Mouse (Mus musculus) T-helper 17 cell (primary cell): Measurements from ENCODE around the gene Def8.

Experiments
- in situ Hi-C, 2 experiments: fragments of 300-600 bp; cut with MboI, MseI; formaldehyde crosslinking; loops; 1 replicate in 1 of 2; 2 replicates in 1 of 2; pipeline ENCODE4 v1.15.1; 2025; ENCODE audit warnings: high pct_unique_total_duplicates in 2 of 2

The Def8 gene

DNA sequence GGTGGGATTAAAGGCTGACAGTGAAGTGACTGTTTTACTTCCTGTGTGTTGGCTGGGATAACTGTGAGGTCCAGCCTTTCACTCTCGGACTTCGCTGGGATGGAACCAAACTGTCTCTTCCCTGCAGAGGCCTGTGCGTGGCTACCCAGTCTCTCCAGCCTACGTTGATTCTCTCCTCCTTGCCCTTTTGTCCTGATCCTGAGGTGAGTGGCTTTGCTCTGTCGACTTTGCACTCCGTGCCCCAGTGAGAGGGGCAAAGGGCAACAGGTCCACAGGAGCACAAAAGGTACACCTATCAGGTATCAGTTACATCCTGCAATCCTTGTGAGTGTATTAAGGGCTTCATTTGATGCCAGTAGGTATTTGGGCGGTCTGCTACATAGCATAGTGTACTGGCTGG lies at the start of gene Def8:
Gene Def8 (plus strand): TSS at position 87 of the 400 bp plus-strand sequence.
- in situ Hi-C loops: no loop called here

DNA sequence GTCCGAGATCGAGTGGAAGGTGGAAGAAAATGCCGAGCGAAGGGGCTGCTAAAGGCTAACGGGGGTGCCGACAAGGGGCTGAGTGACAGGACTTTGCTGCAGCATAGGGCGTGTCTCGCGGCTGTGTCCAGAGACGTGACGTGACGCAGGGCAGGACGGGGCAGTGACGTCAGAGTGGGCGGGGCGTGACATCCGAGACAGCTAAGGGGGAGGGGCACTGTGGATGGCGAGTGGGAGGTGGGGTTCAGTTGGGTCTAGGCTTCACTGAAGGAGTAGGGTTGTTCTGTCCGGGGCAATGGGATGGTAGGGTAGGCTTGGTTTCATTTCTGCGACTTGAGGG lies 49.1 kb upstream of the Def8 start:
- in situ Hi-C loops: no loop called here

DNA sequence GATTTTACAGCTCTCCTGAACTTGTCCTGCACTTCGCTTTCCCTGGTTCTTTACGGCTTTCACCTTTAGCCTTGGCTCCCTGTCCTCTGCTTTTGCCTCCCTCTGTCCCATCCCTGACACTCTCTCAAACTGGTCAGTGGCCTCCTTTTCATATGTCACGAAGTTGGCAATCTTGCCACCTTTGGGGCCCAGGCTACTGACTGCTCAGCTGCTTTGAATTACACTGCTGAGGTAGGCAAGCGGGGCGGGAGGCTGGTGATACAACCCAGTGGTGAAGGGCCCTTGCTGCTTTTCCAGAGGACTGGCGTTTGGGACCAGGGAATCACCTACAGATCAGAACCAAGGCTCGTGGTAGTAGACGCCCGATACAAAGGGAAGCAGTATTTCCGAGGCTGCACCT lies 47.6 kb upstream of the Def8 start:
- in situ Hi-C loops: no loop called here

DNA sequence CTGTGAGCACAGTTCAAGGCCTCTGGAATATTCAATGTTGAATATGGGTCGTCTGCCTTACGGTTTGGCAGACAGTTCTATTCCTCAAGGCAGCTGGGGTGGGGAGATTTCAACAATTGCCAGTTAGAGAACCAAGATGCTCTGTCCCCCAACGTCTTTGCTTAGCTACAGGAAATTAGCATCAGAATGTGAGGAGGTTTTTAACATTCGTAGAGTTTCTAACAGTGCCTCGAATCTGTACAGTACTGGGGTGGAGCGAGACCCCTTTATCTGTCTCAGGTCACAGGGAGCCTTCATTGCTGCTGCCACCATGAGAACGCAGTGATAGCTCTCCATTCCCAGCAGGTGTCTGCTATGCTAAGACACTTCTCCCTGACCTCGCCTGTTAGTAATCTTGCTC lies 47.2 kb upstream of the Def8 start:
- in situ Hi-C loops: no loop called here

DNA sequence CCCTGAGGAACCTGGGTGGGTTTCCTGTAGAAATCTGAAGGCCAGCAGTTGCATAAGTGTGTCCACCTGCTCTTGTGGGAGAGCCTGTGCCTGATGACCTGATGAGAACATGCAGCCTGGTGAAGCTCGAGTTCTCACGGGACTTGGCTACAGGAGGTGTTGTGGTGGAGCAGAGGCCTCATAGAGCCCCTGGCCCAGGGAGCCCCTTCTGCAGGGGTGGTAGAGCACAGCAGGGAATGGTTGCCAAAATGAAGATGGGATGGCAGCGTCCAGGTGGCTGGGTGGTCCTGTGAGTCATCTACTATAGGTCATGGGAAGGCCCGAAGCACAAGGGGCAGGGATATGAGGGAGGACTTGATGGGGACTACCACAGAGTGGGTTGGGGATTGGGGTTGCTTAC lies 41.6 kb upstream of the Def8 start:
- in situ Hi-C loops: no loop called here

DNA sequence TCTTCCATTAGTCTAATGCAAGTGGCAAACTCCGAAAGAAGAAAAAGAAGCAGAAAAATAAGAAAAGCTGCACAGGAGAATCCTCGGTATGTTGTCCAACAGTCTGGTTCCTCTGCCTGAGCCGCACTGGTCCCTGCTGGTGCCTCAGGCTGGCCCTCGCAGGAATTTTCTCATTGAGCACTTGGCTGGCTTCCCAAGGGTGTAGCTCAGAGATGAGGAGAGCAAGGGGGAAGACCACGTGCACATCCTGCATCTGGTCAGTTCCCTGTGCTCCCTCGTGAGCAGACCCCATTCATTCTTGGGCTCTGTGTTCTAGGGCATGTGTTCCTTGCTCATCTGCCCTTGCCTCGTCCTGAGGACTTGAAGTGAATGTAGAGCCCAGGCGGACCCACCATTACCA lies 40.8 kb upstream of the Def8 start:
- in situ Hi-C loops: no loop called here

DNA sequence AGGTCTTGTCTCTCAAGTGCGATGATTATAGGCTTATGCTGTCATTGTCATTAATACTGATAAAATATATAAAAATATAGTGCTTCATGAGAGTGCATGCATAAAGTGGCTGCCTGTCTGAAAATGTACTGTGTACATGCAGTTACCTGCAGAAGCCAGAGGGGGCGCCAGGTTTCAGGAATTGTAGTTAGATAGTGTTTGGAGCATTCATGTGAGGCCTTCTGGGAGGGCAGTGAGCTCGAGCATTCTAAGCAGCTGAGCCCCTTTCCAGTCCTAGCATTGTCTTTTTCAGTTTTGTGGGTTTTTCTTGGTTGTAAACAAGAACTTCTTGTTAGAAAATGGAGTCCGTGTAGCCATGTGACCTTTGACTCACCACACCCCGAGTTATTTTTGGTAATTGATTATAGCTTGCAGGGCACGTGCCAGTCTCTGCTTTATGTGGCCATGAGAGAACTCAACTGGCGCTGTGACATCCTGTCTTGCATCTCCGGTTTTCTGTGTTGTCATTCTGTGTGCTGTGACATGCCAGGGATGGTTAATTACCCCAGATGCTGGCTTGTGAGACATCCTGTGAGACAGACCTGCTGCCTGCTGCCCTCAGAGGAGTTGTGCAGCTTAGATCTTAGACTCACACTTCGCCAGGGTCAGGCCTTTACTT lies 38.3 kb upstream of the Def8 start:
- in situ Hi-C loops: no loop called here

DNA sequence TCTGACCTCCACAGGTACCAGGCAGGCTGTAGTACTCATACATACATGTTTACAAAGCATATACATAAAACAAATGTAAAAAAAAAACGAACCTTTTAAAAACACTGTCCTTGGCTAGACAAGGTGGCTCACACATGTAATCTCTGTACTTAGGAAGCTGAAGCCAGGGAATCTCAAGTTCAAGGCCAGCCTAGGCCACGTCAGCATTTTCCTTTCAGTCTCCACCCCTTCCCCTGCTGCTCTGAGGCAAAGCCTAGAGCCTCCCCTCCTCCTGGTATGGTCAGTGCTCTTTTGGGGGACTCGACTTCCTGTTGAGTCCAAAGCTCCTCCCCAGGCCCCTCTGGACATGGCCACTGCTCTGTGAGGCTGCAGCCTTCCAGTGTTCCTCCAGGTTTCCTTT lies 36.3 kb upstream of the Def8 start:
- in situ Hi-C loops: no loop called here

DNA sequence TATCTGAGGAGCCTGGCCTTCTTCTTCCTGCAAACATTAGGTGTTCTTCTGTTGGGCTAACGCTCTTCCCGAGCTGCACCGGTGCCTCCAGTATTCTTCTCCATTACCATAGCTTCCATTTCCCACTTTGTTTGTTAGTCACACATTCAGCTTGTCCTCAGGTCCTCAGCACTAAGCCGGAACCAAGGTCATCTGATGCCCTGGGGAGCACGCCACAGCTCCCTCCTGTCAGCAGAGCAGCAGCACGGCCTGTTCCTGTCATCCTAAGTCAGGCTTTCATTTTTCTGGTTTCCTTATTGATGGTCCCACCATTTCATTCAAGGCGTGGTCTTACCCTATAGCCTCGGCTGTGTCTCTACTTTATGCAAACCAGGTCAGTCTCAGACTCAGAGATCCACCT lies 35.5 kb upstream of the Def8 start:
- in situ Hi-C loops: no loop called here

DNA sequence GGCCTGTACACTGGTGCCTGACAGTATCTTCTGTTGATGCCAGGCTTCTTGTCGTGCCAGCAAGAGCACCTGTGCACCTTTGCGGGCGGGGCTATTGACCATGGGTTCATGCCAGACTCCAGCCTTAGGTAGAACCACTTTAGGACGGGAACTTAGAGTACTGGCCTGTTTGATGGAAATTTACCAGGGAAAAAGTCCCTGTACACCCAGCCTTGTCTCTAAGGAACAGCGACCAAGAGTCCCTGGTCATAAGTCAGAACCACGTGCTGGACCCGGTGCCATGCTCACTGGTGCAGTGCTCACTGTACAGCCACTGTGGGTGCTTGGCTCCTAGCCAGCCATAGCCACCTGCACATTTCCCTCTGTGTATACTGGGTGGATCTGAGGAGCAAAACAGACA lies 34.3 kb upstream of the Def8 start:
- in situ Hi-C loops: no loop called here

DNA sequence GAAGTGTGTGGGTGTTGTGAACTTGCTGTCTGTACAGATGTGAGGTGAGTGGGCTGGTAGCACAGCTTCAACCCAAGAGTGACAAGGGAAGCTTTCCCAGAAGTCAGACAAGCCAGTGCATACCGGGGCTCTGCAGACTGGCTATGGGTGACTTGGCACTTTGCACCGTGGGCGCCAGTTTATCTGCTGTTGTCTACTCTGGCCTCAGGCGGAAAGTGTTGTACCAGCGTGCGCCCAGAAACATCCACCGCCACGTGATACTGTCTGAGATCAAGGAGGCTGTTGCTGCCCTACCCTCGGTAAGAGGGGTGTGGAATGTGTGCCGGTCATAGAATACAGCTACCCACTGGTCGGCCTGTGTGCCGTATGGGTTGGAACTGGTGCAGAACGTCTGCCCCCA lies 25.0 kb upstream of the Def8 start:
- in situ Hi-C loops: no loop called here

DNA sequence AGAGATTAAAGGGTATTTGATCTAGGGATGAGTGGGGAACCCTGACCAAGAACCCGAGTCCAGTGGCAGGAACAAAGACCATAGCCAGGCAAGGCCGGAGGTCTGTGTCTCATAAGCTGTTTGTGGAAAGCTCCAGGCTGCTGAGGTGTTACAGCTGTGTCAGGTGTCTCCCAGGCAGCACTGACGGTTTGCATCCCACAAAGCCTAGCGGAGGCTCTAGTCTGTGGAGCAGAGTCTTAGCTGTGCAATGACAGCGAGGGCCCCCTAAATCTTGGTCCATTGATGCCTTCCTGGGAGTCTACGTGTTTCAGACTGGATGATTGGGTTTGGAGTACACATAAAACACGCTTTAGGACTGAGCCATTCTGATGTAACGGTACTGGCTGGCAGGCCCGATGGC lies 21.4 kb upstream of the Def8 start:
- in situ Hi-C loops: no loop called here

DNA sequence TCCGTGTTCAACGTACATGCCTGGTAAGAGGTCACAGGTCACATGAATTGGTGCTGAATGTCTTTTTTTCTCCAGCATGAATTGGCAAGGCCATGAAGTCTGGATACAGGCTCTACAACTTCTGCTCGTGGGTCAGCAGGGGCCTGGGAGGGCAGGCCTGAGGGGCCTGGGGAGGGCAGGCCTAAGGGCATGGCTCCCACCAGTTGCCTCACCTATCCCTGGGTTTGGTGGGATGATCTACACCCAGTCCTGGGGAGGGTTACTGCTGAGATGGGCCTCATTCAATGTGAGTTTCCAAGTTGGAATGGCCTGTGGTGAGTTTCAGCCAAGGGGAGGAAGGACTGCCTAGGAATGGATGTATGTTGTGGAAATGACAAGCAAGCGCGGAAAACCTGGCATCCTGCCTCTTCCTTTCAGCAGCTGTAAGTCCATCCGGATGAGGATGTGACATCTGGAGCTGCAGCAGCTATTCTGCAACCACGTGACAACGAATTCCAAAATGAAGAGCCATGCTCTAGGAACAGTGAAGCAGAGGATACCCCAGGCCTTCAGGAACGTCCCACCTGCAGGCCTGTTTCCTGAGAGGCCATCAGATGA lies 20.5 kb upstream of the Def8 start:
- in situ Hi-C loops: no loop called here

DNA sequence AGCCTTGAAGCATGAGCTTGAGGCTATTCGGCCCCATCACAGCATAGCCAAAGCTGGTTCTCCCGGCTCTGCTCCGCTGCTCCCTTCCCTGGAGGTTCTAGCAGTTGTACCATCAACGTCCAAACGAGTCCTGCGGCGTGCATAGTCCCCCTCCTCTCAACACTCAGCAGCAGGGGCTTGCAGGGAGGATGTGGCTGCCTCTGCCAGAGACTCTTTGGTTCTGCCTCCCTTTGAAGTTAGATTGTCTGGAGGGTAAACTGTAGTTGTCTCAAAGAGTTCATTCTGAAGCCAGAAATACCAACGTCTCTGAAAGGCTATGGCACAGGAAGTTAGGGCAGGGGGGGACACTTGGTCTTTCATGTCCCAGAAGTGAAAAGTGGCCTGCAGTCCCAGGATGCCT lies 18.8 kb upstream of the Def8 start:
- in situ Hi-C loops: no loop called here

DNA sequence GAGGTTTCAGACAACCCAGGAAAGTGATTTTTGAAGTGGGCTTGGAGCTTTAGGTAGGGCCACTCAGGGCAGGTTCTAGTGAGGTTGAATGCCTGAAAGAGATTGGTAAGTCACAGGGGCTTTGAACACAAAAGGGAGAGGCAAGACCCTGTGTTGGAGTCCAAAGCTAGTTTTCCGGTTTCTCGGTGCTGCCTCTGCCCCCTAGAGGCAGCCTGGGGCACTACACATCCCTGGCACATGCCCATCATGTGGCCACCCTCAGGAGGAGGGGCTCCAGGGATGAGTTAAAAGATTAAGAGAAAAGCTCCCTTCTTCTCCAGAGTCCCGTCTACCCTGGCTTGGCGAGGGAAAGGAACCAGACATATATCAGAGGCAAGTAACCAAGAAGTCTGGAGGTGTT lies 16.5 kb upstream of the Def8 start, which contains the start of gene Mc1r:
Gene Mc1r (plus strand): TSS at position 322 of the 400 bp plus-strand sequence.
- in situ Hi-C loops: no loop called here

DNA sequence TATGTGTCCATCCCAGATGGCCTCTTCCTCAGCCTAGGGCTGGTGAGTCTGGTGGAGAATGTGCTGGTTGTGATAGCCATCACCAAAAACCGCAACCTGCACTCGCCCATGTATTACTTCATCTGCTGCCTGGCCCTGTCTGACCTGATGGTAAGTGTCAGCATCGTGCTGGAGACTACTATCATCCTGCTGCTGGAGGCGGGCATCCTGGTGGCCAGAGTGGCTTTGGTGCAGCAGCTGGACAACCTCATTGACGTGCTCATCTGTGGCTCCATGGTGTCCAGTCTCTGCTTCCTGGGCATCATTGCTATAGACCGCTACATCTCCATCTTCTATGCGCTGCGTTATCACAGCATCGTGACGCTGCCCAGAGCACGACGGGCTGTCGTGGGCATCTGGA lies 15.7 kb upstream of the Def8 start:
- in situ Hi-C loops: no loop called here

DNA sequence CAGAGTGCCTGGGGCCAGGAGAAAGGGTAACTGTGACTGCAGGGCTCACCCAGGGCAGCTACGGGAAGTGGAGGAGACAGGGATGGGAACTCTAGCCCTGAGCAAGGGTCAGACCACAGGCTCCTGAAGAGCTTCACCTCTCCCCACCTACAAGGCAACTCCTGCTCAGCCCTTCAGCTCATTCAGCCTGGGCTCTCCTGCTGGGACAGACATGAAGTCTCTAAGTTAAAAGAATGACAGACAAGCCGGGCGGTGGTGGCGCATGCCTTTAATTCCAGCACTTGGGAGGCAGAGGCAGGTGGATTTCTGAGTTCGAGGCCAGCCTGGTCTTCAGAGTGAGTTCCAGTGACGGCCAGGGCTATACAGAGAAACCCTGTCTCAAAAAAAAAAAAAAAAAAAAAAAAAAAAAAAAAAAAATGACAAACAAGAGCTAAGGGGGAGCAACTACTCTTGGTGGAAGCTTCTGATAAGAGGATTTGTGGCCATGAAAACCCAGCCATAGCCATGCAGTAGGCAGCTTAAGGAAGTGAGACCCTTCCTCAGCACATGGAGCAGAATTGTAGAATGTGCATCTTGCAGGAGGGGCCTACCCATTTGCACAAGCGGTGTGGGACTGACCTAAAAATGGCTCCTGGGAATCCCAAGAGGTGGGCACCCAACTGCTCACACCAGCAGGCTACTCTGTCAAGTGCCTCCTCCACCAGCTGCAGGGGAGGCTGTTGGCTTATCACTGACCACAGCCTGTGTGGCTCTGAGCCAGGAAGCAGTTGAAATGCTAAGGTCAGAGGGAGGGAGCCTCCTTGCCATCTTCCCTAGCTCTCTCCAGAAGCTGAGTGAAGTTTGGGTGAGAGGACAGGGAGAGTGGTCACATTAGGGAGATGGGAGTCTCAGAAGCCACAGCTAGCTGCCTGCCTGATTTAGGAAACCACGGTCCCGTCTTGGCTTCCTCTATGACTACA lies 14.5 kb upstream of the Def8 start:
- in situ Hi-C loops: no loop called here

DNA sequence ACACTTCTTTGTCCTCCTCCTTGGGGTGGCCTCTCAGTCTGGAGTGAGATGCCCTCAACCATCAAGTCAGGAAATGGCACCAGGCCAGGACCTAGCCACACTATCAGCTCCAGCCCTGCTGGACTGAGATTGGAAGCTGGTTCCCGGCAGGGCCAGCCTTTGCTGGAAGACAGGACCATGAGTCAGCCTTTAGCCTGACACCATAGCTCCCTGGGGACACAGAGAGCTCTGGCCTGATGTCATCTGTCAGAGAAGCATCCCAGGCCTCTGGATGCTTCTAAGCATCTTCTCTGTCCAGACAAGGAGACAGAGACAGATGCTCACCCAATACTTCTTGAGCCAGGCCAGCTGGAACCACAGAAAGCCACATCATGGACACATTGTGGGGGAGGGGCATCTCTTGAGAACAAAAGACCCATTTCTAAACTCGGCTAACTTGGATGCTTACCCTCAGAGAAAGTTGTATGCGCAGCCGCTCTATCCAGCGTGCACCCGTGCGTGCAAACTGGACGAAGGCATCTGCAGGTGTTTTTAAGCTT lies 13.2 kb upstream of the Def8 start:
- in situ Hi-C loops: no loop called here

DNA sequence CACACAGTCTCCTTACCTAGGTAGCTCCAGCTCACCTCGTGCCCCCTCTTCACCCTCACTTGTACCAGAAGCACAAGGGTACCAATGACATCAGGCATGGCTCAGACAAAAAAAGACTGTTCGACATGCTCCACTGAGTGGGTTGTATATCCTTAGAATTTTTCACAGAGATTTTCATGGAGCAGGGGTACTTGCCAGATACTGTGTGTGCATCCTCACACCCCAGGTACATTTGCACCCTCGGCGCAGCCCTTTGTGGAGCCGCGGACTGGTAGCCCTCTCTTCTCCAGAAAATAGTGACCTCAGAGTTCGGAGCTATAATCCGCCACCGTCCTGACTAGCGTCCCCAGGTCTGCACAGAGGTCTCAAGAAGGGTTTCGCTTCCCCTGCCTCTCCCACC lies 12.5 kb upstream of the Def8 start:
- in situ Hi-C loops: no loop called here

DNA sequence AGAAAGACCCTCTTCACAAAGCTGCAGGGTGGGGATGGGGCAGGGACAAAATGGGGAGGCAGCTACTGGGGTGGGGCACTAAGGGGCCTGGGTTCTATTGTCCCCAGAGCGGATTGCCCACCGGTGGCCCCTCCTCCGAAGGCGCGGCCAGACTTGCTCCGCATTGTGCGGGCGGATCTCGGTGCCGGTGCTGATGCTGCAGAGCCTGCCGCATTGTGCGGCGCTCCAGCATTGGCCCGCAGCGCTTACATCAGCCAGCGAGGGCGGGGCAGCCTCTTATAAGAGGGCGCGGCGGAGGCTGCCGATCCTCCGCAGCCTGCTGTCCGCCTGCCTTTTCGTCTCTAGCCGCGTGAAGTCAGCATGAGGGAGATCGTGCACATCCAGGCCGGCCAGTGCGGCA lies 12.1 kb upstream of the Def8 start, which contains the start of gene Tubb3:
Gene Tubb3 (plus strand): TSS at position 179 of the 400 bp plus-strand sequence.
- in situ Hi-C loops: no loop called here

DNA sequence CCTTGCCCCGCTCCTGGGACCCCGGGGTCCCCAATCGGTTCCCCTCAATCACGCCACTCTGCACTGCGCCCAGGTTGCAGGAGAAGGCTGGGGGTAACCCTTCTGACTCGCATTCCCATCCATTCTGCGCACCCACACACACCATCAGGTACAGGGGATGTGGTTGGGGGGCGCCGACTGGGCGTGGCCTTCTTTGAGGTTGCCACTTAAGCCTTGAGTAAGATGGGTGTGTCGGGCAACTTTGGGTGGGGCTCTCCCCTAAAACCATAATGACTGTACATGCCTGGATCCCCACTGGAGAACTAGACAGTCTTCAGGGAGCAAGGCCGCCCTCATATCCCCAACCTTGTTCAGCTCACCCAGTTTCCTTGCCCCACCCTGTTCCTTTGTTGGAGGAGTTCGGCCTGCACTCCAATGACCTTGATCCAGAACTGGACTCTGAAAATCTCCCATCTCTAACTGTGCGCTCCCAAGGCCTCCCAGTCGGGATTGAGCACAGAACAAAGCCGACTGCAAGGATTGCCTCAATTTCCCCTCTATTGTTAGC lies 11.5 kb upstream of the Def8 start:
- in situ Hi-C loops: no loop called here

DNA sequence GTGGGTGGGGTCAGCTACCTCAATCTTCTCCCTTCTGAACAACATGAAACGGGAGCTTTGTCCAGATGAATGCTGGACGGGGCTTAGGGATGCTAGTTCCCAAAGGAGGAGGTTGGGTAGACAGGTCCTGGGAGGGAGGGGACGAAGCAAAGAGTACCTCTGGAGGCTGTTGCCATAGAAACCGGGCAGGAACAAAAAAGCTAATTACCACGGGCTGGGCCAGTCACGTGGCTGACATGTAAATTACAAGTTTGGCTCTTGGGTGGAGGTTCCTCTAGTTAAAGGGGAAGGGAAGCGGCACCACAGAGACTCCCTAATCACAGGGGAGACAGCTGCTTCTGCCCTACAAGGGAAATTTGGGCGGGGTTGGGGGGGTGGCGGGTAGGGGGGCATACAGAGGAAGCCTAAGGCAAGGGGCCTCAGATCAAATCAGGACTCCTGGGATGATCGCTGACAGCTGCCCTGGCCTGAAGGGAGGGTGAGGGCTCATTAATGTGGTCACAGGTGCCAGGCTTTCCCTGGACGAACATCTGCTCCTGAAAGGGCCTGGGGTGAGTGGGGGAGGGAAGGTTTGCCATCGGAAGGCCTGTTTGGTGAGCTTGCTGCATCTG lies 10.7 kb upstream of the Def8 start:
- in situ Hi-C loops: no loop called here
